Mouse (Mus musculus) macrophage (primary cell): ENCODE data around the gene Lrch1. TPM values are rescaled to one million over a fixed set of nuclear protein-coding genes. Genes with fewer than 3 reads are reported as not detected.

Experiments
- polyA plus RNA-seq: library from polyadenylated mRNA; stranded (reverse); fragments of 250-400 nt; gene quantifications from 3 replicates; pipeline ENCODE4 v1.2.4, GENCODE M21; 2018; ENCODE audit warnings: inconsistent platforms

Gene Lrch1
- polyA plus RNA-seq, 1 experiment from 2014 or later: 11.9 TPM

Other genes starting within 250 kb of the Lrch1 start
- 293 to 746 TPM (median 406 TPM) in 3 replicates for gene Esd, start 215.6 kb downstream of the Lrch1 start, polyA plus RNA-seq
- 3.3 to 9.9 TPM (median 4.6 TPM) in 3 replicates for gene Rubcnl, start 68.2 kb upstream of the Lrch1 start, polyA plus RNA-seq
- 0.06 to 0.11 TPM in 2 of 3 replicates, not detected in the other for gene Lrrc63, start 183.0 kb upstream of the Lrch1 start, polyA plus RNA-seq
- 571 to 1,239 TPM (median 1,135 TPM) in 3 replicates for gene Lcp1, start 183.2 kb upstream of the Lrch1 start, polyA plus RNA-seq